34 mouse cellular contexts compared by ENCODE assay signal in genomic region chr16:10508691-10509090, GRCm38 (mm10). TPM values are rescaled to one million over a fixed set of nuclear protein-coding genes. Genes with fewer than 3 reads are reported as not detected.
A peak's percentile ranks its signal among the peaks of the same experiment; 100 is the strongest.
DNase-seq lines count a peak whose midpoint lies in the region; ATAC-seq and TF ChIP-seq lines count a peak whose summit lies in the region.
"Had no signal": no experiment of that assay in that cellular context is flagged by ENCODE, and none has a peak within 500 bp of the region (broad histone marks: within the 10 kb centered on the region; RNA-seq: fewer than 3 reads in every experiment).

No protein-coding gene starts in this region.

- DNase-seq in kidney, postnatal 25 days = no peak
- DNase-seq in stomach, postnatal 0 days (ENCODE audit: low spot score) = no peak
- DNase-seq in thymus, postnatal 14 days = no peak
- no peak for DNase-seq in urinary bladder, postnatal 14 days (ENCODE audit: low spot score)
- DNase-seq: adrenal gland, postnatal 10 days; cerebellum, adult 11 months; cerebellum, adult 9-10 months; cerebellum, postnatal 36 days; gastrocnemius, postnatal 25 days; heart, adult 11 months; kidney, adult 18-20 months; layer of hippocampus, postnatal 36 days; lung, embryonic 14.5 days; lung, postnatal 14 days; thymus, adult 18-20 months; thymus, postnatal 36 days had no signal

- no peak overlapping the region for H3K27ac ChIP-seq in kidney, embryonic 16.5 days (ENCODE audit: low read length)
- H3K27ac ChIP-seq in stomach, embryonic 15.5 days = no peak overlapping the region
- H3K27ac ChIP-seq in stomach, postnatal 0 days (replicated peaks) = no peak overlapping the region
- H3K27ac ChIP-seq: embryonic facial prominence, embryonic 12.5 days; forebrain, embryonic 10.5 days; forebrain, embryonic 15.5 days; heart, embryonic 10.5 days; heart, embryonic 15.5 days; limb, embryonic 10.5 days; limb, embryonic 15.5 days; liver, embryonic 14.5 days; midbrain, embryonic 10.5 days; neural tube, embryonic 12.5 days had no signal

- no peaks in the 10 kb centered on the region for H3K27me3 ChIP-seq in kidney, embryonic 16.5 days (ENCODE audit: insufficient read depth, low read length)
- H3K27me3 ChIP-seq in stomach, embryonic 15.5 days (replicated peaks) = no peaks in the 10 kb centered on the region
- no peaks in the 10 kb centered on the region for H3K27me3 ChIP-seq in stomach, postnatal 0 days (ENCODE audit: control insufficient read depth, insufficient read depth, low read length)
- H3K27me3 ChIP-seq: forebrain, embryonic 15.5 days; limb, embryonic 15.5 days; neural tube, embryonic 12.5 days had no signal

- H3K9me3 ChIP-seq in kidney, embryonic 16.5 days (ENCODE audit: low read length) = no peaks in the 10 kb centered on the region
- H3K9me3 ChIP-seq in stomach, embryonic 15.5 days = no peaks in the 10 kb centered on the region
- no peaks in the 10 kb centered on the region for H3K9me3 ChIP-seq in stomach, postnatal 0 days (ENCODE audit: control insufficient read depth, low read length)
- H3K9me3 ChIP-seq: embryonic facial prominence, embryonic 12.5 days; forebrain, embryonic 10.5 days; forebrain, embryonic 15.5 days; G1E; heart, embryonic 10.5 days; heart, embryonic 15.5 days; limb, embryonic 10.5 days; limb, embryonic 15.5 days; midbrain, embryonic 10.5 days; neural tube, embryonic 12.5 days had no signal

- no peak for TF ChIP-seq CTCF in stomach, postnatal 0 days (IDR thresholded peaks at IDR 0.05; ENCODE audit: low read depth)

- TF ChIP-seq EP300 in stomach, postnatal 0 days (optimal IDR thresholded peaks at IDR 0.05) = no peak

- H3K9ac ChIP-seq in kidney, embryonic 16.5 days (replicated peaks; ENCODE audit: low read length) = no peak overlapping the region
- no peak overlapping the region for H3K9ac ChIP-seq in stomach, embryonic 15.5 days
- no peak overlapping the region for H3K9ac ChIP-seq in stomach, postnatal 0 days (ENCODE audit: low read length)
- H3K9ac ChIP-seq: embryonic facial prominence, embryonic 12.5 days; forebrain, embryonic 15.5 days; heart, embryonic 15.5 days; limb, embryonic 15.5 days; liver, embryonic 14.5 days; lung, embryonic 14.5 days; neural tube, embryonic 12.5 days had no signal

- H3K4me2 ChIP-seq in kidney, embryonic 16.5 days (replicated peaks; ENCODE audit: low read depth, low read length) = no peak overlapping the region
- H3K4me2 ChIP-seq in stomach, embryonic 15.5 days = no peak overlapping the region
- H3K4me2 ChIP-seq in stomach, postnatal 0 days (replicated peaks; ENCODE audit: low read depth) = no peak overlapping the region
- H3K4me2 ChIP-seq: embryonic facial prominence, embryonic 12.5 days; forebrain, embryonic 15.5 days; heart, embryonic 15.5 days; limb, embryonic 15.5 days; lung, embryonic 14.5 days; neural tube, embryonic 12.5 days had no signal

- H3K4me3 ChIP-seq in kidney, embryonic 16.5 days (ENCODE audit: low read length) = no peak overlapping the region
- no peak overlapping the region for H3K4me3 ChIP-seq in stomach, embryonic 15.5 days (replicated peaks)
- no peak overlapping the region for H3K4me3 ChIP-seq in stomach, postnatal 0 days (ENCODE audit: low read depth, low read length)
- H3K4me3 ChIP-seq: embryonic facial prominence, embryonic 12.5 days; forebrain, embryonic 10.5 days; forebrain, embryonic 15.5 days; heart, embryonic 10.5 days; heart, embryonic 15.5 days; limb, embryonic 10.5 days; limb, embryonic 15.5 days; midbrain, embryonic 10.5 days; neural tube, embryonic 12.5 days had no signal

- WGBS in kidney, embryonic 16.5 days = 36% methylated on average over 6 of the region's 6 CpGs
- 54% methylated on average over 6 of the region's 6 CpGs for WGBS in stomach, embryonic 15.5 days
- 53% methylated on average over 6 of the region's 6 CpGs for WGBS in stomach, postnatal 0 days

- 0 out of 2 replicates have a peak, but pooled peaks cover 6% of the 10 kb centered on the region for H3K4me1 ChIP-seq in kidney, embryonic 16.5 days (ENCODE audit: insufficient read depth, low read length)
- H3K4me1 ChIP-seq in stomach, embryonic 15.5 days = no peaks in the 10 kb centered on the region
- no peaks in the 10 kb centered on the region for H3K4me1 ChIP-seq in stomach, postnatal 0 days (replicated peaks; ENCODE audit: control insufficient read depth, insufficient read depth)
- H3K4me1 ChIP-seq: embryonic facial prominence, embryonic 12.5 days; heart, embryonic 10.5 days; limb, embryonic 10.5 days; limb, embryonic 15.5 days; midbrain, embryonic 10.5 days; neural tube, embryonic 12.5 days had no signal

- ATAC-seq in kidney, embryonic 16.5 days (ENCODE audit: low FRiP score, low TSS enrichment) = peak; percentile 39; the same call in 1 of the 2 replicates
- 0 out of 2 replicates have a peak, but pooled peaks have one; percentile 18 for ATAC-seq in stomach, embryonic 15.5 days (ENCODE audit: insufficient read depth, low FRiP score, low read depth)
- ATAC-seq in stomach, postnatal 0 days (ENCODE audit: low FRiP score, low TSS enrichment) = no peak
- peak; percentile 78 for ATAC-seq in neutrophil, adult 5-6 weeks (ENCODE audit: extremely low read depth, insufficient number of reproducible peaks, low FRiP score, poor library complexity, severe bottlenecking)
- ATAC-seq: forebrain, embryonic 15.5 days; hindbrain, embryonic 16.5 days; midbrain, embryonic 16.5 days had no signal

- no peaks in the 10 kb centered on the region for H3K36me3 ChIP-seq in kidney, embryonic 16.5 days (ENCODE audit: insufficient read depth, low read length)
- no peaks in the 10 kb centered on the region for H3K36me3 ChIP-seq in stomach, embryonic 15.5 days
- no peaks in the 10 kb centered on the region for H3K36me3 ChIP-seq in stomach, postnatal 0 days (ENCODE audit: control insufficient read depth, insufficient read depth, low read length)
- H3K36me3 ChIP-seq: embryonic facial prominence, embryonic 12.5 days; forebrain, embryonic 10.5 days; forebrain, embryonic 15.5 days; G1E; heart, embryonic 10.5 days; heart, embryonic 15.5 days; limb, embryonic 10.5 days; limb, embryonic 15.5 days; midbrain, embryonic 10.5 days; neural tube, embryonic 12.5 days had no signal

RNA-seq across cellular contexts. Expression of gene Ciita, which starts 28.8 kb away (rescaled TPM):
- 0.80 TPM in 2 replicates for polyA plus RNA-seq in kidney, embryonic 16.5 days (2015; fragmentation: Nextera tagmentation; extraction: Ambion mirVana)
- 0.24 and 0.40 TPM in 2 replicates for polyA plus RNA-seq in stomach, embryonic 15.5 days (2015; fragmentation: Nextera tagmentation; extraction: Ambion mirVana)
- polyA plus RNA-seq in stomach, postnatal 0 days (2015; fragmentation: Nextera tagmentation; extraction: Ambion mirVana) = 0.16 and 0.18 TPM in 2 replicates
- 137 and 148 TPM in 2 replicates for total RNA-seq in neutrophil, adult 5-6 weeks (2017)
- total RNA-seq: left cerebral cortex, postnatal 10 days had no signal
- polyA plus RNA-seq: C2C12, G1E had no signal

RNA-seq across cellular contexts. Expression of gene Dexi, which starts 34.2 kb away (rescaled TPM):
- 7.1 and 14.1 TPM in 2 replicates for polyA plus RNA-seq in kidney, embryonic 16.5 days (2015; fragmentation: Nextera tagmentation; extraction: Ambion mirVana)
- 19.3 and 22.2 TPM in 2 replicates for polyA plus RNA-seq in stomach, embryonic 15.5 days (2015; fragmentation: Nextera tagmentation; extraction: Ambion mirVana)
- 23.5 and 24.3 TPM in 2 replicates for polyA plus RNA-seq in stomach, postnatal 0 days (2015; fragmentation: Nextera tagmentation; extraction: Ambion mirVana)
- 10.4 and 12.5 TPM in 2 replicates for total RNA-seq in neutrophil, adult 5-6 weeks (2017)

RNA-seq across cellular contexts. Expression of gene Clec16a, which starts 36.4 kb away (rescaled TPM):
- polyA plus RNA-seq in kidney, embryonic 16.5 days (2015; fragmentation: Nextera tagmentation; extraction: Ambion mirVana) = 32.1 and 35.6 TPM in 2 replicates
- polyA plus RNA-seq in stomach, embryonic 15.5 days (2015; fragmentation: Nextera tagmentation; extraction: Ambion mirVana) = 31.0 and 31.5 TPM in 2 replicates
- 28.1 and 28.8 TPM in 2 replicates for polyA plus RNA-seq in stomach, postnatal 0 days (2015; fragmentation: Nextera tagmentation; extraction: Ambion mirVana)
- 21.5 and 23.8 TPM in 2 replicates for total RNA-seq in neutrophil, adult 5-6 weeks (2017)
